Mouse (Mus musculus): ENCODE measurements at regions not wholly inside any gene's neighbourhood (a gene's known extent, or its start where the extent isn't known, plus 50 kb on each side); places are given as distances from the start of the nearest gene placed in this dataset.

- no peak for DNase-seq
- intact Hi-C loops (cut with DNase I): no loop called here
These were observed 873.2 kb downstream of the Slc22a22 start for GRCm38 (mm10) chr15:56604266-56604665.

GRCm38 (mm10) chr15:56592656-56593055 lies 884.8 kb downstream of the Slc22a22 start:
- intact Hi-C loops (cut with DNase I): no loop called here
- DNase-seq: no peak

GRCm38 (mm10) chr15:56580745-56581515 lies 896.5 kb downstream of the Slc22a22 start:
- intact Hi-C loops (cut with DNase I): no loop called here
- DNase-seq: no peak

- DNase-seq: no peak
- intact Hi-C loops (cut with DNase I): no loop called here
These were observed 914.2 kb downstream of the Slc22a22 start for GRCm38 (mm10) chr15:56563192-56563591.

- peak in 1 of 2 experiments; percentile 10 for DNase-seq
- intact Hi-C loops (cut with DNase I): no loop called here
These were observed 914.6 kb downstream of the Slc22a22 start for GRCm38 (mm10) chr15:56562785-56563184.

- peak in 1 of 2 experiments; percentile 8 for DNase-seq
- intact Hi-C loops (cut with DNase I): no loop called here
These were observed 915.3 kb downstream of the Slc22a22 start for GRCm38 (mm10) chr15:56562143-56562542.

GRCm38 (mm10) chr15:56554386-56554785 lies 923.0 kb downstream of the Slc22a22 start:
- intact Hi-C loops (cut with DNase I): no loop called here

GRCm38 (mm10) chr15:56553851-56554250 lies 923.6 kb downstream of the Slc22a22 start:
- DNase-seq: no peak
- intact Hi-C loops (cut with DNase I): no loop called here

More at GRCm38 (mm10) chr15:56554386-56554785, 923.0 kb downstream of the Slc22a22 start:
- DNase-seq: peak in 1 of 2 experiments; percentile 11

- DNase-seq: no peak
- intact Hi-C loops (cut with DNase I): no loop called here
These were observed 945.9 kb downstream of the Slc22a22 start for GRCm38 (mm10) chr15:56531529-56531928.

GRCm38 (mm10) chr15:56518379-56518778 lies 959.0 kb downstream of the Slc22a22 start:
- intact Hi-C loops (cut with DNase I): no loop called here
- no peak for DNase-seq

GRCm38 (mm10) chr15:56516095-56516494 lies 961.3 kb downstream of the Slc22a22 start:
- intact Hi-C loops (cut with DNase I): no loop called here
- no peak for DNase-seq

GRCm38 (mm10) chr15:56498774-56499173 lies 978.7 kb downstream of the Slc22a22 start:
- no peak for DNase-seq
- intact Hi-C loops (cut with DNase I): no loop called here

- intact Hi-C loops (cut with DNase I): no loop called here
- no peak for DNase-seq
These were observed 979.7 kb downstream of the Slc22a22 start for GRCm38 (mm10) chr15:56497757-56498156.

- intact Hi-C loops (cut with DNase I): no loop called here
These were observed 981.1 kb downstream of the Slc22a22 start for GRCm38 (mm10) chr15:56496355-56496754.

GRCm38 (mm10) chr15:56485931-56486330 lies 991.5 kb downstream of the Slc22a22 start:
- DNase-seq: no peak

More at GRCm38 (mm10) chr15:56496355-56496754, 981.1 kb downstream of the Slc22a22 start:
- no peak for DNase-seq

GRCm38 (mm10) chr15:56484693-56485092 lies 992.7 kb downstream of the Slc22a22 start:
- intact Hi-C loops (cut with DNase I): no loop called here

More at GRCm38 (mm10) chr15:56485931-56486330, 991.5 kb downstream of the Slc22a22 start:
- intact Hi-C loops (cut with DNase I): no loop called here

GRCm38 (mm10) chr15:56479682-56480081 lies 997.7 kb downstream of the Slc22a22 start:
- intact Hi-C loops (cut with DNase I): no loop called here
- DNase-seq: no peak

More at GRCm38 (mm10) chr15:56484693-56485092, 992.7 kb downstream of the Slc22a22 start:
- DNase-seq: no peak

GRCm38 (mm10) chr15:56479015-56479414 lies 998.4 kb downstream of the Slc22a22 start:
- DNase-seq: no peak
- intact Hi-C loops (cut with DNase I): no loop called here

GRCm38 (mm10) chr15:56473679-56474078 lies 1003.7 kb downstream of the Slc22a22 start:
- intact Hi-C loops (cut with DNase I): no loop called here
- no peak for DNase-seq

GRCm38 (mm10) chr15:56451881-56452280 lies 1025.5 kb downstream of the Slc22a22 start:
- intact Hi-C loops (cut with DNase I): no loop called here
- no peak for DNase-seq

GRCm38 (mm10) chr15:56448015-56448645 lies 1029.3 kb downstream of the Slc22a22 start:
- intact Hi-C loops (cut with DNase I): no loop called here
- DNase-seq: no peak

- intact Hi-C loops (cut with DNase I): no loop called here
These were observed 1037.3 kb downstream of the Slc22a22 start for GRCm38 (mm10) chr15:56440171-56440570.

More at GRCm38 (mm10) chr15:56440171-56440570, 1037.3 kb downstream of the Slc22a22 start:
- DNase-seq: no peak

Data from heart, postnatal 10 days (tissue).